Mouse (Mus musculus): ENCODE measurements around the gene Fbxo44.
"Not testable (repeated sequence)": the region's sequence is repeated elsewhere in the genome, so short reads cannot be mapped to it uniquely, and the experiment has no call there.

Fbxo44 gene

DNA sequence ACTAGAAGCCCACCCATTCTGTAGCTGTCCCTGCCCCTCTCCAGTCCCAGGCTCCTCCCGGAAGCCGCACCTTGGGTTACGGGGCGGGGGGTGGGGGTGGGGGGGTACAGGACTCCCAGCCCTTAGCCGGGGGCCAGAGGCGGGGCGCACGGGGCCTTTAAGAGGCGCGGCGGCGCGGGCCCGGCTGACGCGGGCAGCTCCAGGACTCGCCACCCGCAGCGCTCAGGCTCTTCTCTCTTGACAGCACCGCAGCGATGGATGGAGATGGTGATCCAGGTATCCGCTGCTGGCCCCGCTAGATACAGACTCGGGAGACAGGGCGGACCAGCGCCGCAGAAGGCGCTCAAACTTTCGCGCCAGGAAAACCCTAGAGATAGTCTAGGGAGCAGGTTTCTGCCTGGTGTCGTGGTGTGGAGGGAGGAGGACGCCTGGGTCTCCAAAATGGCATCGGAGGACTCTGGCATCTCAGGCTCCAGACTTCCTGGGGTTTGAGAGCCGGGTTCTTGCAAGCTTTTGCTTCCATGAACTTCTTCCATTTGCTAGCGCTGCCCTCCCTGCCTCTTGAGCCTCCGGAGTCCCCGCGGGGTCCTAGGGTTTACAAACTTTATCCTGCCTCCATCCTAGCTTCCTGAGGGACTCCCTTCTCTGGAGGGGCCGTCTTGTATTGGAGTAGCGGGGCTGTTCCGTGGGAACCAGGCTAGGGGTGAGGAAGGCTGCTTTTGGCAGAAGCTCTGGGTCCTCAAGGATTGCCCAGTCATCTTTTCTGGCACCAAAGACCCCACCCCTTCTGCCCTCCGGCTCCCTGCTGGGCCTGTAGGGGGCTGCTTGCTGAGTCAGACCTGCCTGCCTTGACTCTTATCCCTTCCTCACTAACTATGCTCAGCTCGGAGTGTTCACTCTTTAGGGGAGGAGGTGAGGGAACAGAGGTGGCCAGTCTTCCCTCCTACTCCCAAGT lies at the start of gene Fbxo44, which contains the start of gene Fbxo2:
Gene Fbxo44 (minus strand): TSS at position 47 of the 955 bp plus-strand sequence.
Gene Fbxo2 (plus strand): TSS at position 186 of the 955 bp plus-strand sequence.
- DNase-seq (ENCODE audit: low read depth) = no peak

DNA sequence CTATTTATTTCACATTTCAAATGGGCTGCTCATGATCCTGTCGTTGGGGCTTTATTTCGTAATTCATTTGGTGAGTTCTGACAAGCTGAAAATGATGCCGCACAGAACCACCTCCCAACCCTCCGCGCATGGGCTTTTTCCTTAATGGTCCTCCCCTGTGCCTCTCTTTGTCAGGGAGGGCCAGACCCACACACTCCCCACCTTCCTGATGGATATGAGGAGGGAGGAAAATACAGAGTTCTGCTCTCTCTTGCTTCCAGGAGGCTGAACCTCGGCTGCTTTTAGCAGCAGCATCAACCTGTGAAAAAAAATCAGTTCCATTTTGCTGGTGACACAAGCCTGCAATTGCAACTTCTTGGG lies 44.6 kb upstream of the Fbxo44 start:
- no peak for DNase-seq (ENCODE audit: low read depth)

DNA sequence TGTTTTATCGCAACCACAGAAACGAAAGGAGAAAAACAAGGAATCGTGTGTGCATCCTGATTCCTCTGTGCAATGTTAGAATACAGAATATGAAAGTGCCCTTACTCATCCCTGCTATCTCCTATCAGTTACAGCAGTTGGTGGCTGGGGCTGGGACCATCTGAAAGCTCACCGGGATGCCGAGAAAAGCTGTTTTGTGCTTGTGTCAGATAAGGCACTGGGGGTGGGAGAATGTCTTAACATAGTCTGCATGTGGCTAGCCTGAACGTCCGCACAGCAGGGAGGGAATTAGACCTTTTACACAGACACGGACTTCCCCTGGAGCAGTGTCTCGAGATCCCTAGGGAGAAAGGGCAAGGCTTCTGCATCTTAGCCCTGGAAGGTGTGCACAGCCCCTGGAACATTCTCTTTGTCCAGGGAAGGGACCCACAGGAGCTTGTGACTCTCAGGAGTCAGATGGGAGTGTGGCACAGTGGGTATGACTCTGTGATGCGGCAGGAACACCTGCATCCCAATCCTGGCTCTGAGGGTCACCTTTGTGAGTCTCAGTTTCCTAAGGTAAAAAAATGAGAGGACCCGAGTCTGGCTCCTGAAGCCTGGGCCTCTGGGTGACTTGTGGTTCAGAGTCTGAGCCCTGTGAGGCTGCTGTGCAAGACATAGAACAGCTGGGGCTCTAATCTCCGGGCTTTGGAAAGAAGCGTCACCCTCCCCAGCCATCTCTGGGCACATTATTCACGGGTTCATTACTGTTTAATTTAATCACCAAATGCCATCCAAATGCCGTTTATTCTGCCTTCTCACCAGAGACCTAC lies 44.0 kb upstream of the Fbxo44 start:
- DNase-seq (ENCODE audit: low read depth) = no peak

DNA sequence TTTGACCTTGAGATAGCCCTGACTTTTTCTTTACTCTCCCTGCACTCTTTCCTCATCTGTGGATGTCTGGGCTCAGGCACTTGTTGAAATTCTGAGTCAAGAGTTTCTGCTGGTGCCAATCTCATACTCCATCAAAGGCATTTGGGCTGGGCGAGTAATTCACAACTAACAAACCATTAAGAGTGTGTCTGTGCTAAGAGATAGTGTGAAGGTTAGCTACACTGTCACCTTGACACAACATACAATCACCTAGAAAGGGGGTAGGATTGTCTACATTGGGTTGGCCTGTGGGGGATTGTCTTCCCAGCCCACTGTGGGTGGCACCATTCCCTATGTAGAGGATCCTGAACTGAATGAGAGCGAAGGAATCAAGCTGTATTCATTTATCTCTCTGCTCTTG lies 43.3 kb upstream of the Fbxo44 start:
- no peak for DNase-seq (ENCODE audit: low read depth)

DNA sequence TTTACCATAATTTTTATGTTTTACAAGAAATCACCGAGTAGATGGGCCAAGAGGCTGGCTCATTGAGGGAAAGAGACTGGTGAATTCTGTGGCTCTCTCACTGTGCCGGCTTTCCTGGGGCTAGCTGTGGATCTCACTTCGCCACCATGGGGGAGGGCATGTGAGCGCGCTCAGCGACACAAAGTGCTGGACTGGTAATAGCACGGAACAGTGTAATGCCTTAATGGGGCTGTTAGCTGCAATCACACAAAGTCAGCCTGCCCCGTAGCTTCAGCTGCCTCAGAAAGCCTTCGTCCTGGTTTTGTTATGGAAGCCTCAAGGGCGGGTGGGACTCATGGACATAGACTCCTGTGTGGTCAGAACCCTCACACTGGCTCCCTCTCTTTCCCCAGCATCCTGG lies 38.4 kb upstream of the Fbxo44 start:
- DNase-seq (ENCODE audit: low read depth) = no peak

DNA sequence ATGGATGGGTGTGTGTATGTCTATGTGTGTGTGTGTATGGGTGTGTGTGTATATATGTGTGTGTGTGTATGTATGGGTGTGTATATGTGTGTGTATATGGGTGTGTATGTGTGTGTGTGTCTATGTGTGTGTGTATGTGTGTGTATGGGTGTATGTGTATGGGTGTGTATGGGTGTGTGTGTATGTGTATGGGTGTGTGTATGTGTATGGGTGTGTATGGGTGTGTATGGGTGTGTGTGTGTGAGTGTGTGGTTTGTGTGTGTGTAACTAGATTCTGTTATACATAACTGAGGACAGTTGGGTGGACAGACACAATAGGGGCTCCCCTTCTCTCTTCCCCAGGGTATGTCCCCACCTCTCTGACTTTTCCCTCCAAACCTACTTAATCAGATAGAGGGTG lies 34.1 kb upstream of the Fbxo44 start:
- no peak for DNase-seq (ENCODE audit: low read depth)

DNA sequence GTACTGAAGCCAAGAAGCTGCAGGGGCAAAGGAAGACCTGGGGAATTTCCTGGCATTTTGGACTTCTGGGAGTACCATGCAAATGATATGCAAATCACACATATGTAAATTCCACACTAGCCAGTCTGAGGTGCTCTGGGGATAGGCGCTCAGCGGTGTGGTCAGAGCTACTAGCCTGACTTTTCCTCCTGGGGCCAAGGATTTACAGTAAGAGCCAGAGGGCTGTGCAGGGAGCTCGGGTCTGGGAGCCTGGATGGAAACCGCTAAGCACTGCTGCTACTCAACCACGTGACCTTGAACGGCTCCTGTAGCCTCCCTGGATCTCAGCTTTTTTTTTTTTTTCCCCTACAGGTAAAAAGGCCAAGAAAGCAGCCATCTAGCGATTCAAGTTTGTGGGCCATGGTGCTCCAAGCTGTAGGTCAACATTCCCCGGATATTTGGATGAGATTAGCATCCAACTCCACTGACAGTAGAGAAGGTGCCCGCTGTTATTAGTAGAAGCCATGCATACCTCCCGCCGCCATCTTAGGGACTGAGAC lies 32.5 kb upstream of the Fbxo44 start:
- no peak for DNase-seq (ENCODE audit: low read depth)

DNA sequence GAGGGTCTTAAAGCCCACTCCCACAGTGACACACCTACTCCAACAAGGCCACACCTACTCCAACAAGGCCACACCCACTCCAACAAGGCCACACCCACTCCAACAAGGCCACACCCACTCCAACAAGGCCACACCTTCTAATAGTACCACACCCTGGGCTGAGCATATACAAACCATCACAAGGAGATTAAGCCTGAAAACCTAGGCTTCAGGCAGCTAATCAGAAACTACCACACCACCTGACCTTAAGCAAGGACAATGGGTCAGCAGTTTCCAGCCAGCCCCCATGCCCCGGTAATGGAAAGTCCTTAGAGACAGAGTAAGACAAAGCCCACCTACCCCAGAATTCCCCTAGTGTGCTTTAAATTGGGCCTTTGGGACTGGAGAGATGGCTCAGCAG lies 28.5 kb upstream of the Fbxo44 start:
- not testable (repeated sequence) for DNase-seq (ENCODE audit: low read depth)

DNA sequence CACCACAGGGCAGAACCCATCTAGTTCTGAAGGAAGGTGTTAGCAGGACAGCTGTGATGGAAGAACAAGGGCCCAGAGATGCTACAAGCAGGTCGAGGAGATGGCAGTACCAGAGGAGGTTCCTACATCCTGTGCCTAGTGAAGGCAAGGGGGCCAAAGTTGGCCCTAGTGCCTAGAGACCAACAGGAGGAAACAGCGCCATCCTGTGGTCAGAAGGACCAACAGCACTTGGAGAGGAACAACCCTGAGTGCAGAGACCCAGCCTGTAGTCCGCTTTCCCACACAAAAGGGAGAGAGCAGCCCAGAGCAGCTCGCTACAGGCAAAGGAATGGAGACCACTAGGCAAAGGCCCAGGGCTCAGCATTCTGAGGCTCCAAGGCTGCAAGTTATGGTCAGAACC lies 25.5 kb upstream of the Fbxo44 start:
- no peak for DNase-seq (ENCODE audit: low read depth)

DNA sequence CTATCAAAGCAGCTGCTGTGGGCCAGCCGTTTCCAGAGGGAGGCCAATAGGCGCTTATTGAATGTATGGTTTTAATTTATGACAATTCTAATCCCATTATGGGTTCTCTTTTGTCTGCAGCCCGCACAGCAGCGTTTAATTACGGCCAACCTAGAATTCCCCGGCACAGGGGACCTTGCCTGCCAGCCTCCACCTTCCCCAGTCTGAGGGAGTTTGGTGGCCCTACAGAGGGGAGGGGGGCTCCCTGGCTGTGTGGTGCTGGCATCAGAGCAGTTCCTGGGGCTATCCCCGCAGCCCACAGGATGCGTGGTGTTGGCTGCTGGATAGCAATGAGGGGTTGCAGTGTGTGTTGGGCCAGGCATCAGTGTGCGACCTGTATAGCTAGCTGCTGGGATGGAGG lies 24.3 kb upstream of the Fbxo44 start:
- DNase-seq (ENCODE audit: low read depth) = no peak

DNA sequence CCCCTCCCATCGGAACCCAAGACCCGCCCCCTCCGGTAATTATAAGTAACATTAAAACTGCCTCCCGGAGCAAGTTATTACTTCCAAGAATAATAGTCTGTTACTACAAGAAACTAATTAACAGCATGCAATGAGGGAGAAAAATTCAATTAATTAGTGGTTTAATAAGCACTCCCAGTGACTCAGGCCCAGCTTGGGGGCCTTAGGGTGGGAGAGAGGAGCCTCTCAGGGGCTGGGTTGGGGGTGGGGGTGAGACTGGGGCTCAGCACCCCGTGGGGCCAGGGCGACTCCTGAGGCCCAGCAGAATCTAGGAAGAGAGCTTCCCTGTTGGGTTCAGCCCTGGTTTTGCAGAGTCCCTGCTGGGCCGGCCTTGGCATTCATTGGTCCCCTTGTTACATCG lies 22.1 kb upstream of the Fbxo44 start:
- DNase-seq (ENCODE audit: low read depth) = no peak

DNA sequence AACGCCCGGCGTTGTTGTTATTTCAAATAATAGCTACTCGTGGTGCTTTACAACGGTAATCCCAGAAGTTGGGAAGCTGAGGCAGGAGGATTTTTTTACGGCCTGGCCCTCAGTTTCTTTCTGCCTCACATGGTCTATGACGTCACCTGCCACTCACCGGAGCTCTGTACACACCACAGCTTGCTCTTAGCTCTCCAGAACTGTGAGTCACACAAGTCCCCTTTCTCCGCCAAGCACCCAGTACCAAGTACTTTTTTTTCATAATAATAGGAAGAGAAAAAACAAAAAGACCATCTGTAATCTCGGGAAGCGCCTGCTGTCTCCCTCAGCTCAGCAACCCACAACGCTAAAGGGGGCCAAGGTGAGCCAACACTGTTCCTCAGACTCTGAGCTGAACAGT lies 21.2 kb upstream of the Fbxo44 start:
- DNase-seq (ENCODE audit: low read depth) = no peak

DNA sequence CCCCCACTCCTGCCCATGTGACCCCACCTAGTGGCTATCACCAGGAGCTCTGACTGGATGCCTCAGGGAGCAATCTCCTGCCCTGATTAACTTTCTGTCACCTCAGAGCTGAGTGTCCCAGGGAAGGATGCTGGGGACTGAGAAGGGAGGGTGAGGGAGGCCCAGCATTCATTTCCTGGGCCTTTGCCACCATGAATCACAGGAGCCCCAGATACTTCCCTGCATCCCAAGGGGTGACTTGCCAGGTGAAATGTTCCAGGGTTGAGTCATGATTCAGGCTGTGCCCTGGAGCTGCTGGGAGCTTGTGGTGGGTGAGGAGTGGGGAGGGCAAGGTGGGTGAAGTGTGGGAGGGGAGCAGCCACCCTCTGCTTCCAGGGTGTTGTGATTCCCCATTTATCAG lies 17.4 kb upstream of the Fbxo44 start:
- no peak for DNase-seq (ENCODE audit: low read depth)

DNA sequence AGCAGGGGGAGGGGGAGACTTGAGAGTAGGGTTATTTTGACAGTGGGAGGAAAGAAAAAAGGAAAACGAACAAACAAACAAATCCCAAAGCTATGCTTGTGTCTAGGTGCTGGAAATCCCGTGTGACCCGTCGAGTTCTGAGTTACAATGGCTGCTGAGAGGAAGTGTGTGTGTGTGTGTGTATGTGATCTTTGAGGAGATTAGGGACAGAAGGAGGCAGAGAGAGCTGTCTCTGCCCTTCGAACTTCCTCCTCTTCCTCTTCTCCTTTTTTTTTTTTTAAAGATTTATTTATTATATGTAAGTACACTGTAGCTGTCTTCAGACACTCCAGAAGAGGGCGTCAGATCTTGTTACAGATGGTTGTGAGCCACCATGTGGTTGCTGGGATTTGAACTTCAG lies 16.3 kb upstream of the Fbxo44 start:
- DNase-seq (ENCODE audit: low read depth) = not testable (repeated sequence)

DNA sequence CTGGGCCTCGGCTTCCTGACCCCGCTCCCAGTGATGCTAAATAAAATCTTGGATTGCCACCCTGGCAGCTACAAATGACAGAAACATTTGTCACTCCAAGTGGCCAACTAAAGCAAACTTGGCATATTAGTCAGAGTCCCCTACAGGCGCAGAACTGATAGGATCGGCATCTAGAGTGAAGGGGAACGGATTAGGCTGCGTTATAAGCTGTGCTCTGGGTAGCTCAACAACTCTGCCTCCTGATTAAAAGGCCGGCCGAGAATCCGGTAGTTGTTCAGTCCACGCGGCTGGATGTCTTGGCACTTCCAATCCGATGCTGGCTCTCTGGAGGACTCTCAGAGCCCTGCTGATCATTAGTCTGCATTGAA lies 14.2 kb upstream of the Fbxo44 start:
- no peak for DNase-seq (ENCODE audit: low read depth)

DNA sequence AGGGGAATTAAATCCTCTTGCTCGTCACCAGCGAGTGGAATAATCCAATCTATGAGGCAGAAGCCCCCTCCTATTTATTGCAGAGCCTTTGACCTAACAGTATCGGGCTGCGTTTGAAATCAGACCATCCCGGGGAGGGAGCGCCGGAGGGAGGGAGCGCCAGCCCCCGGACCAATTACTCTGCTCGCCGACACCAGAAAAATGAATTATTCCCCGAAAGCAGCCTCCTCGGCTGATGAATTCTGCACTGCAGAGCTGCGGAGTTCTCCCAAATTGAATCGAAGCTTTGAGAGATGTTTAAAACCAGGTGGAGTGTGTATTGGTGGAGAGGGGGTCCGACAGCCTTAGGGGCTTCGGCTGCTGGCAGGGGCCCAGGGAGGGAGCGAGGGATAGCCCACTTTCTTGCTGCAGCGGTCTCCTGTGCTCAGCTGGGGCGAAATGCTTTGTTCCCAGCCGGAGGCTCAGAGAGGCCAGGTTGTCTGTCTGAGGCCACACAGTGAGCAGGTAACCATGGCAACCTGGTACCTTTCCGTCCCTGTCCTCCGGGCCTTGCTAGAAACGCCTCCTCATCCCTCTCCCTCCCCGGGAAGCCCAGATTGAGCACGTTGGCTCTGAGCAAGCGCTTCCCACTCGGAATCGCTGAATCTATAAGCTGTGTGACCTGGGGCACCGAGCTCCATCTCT lies 13.7 kb upstream of the Fbxo44 start:
- no peak for DNase-seq (ENCODE audit: low read depth)

DNA sequence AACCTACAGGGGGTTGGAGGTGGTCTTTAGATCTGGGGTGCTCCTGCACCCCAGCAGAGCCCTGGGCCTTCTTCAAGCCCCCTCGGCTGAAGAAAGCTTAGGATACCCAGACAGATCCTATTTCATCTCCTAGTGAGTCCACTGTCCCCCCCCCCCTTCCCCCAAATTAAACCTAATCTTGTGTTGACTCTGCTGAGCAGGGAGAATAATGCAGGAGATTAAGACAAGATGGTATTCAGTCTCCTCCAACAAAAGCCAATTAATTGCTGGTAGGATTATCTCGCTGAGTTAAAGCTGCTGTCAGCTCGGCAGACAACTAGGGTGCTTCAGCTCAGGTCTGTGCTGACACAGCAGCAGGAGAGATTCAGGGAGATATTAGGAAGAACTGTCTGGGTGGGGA lies 11.0 kb upstream of the Fbxo44 start:
- DNase-seq (ENCODE audit: low read depth) = no peak

DNA sequence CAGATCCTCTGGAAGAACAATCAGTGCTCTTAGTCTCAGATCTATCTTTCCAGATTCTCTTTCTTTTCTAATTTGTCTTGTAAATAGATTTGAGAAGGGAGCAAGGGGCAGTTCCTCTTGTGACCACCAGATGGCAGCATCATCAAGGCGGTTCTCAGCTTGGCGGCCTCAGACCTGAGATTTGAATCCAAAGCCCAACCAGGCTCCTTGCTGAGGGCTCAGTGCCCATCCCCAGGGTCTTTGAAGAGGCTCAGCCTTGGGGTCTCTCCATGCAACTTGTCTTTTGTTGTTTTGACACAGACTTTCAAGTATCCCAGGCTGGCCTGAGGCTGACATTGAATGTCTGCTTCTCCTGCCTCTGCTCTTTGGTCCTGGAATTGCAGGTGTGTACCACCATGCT lies 10.6 kb upstream of the Fbxo44 start:
- peak; percentile 79 for DNase-seq (ENCODE audit: low read depth)

DNA sequence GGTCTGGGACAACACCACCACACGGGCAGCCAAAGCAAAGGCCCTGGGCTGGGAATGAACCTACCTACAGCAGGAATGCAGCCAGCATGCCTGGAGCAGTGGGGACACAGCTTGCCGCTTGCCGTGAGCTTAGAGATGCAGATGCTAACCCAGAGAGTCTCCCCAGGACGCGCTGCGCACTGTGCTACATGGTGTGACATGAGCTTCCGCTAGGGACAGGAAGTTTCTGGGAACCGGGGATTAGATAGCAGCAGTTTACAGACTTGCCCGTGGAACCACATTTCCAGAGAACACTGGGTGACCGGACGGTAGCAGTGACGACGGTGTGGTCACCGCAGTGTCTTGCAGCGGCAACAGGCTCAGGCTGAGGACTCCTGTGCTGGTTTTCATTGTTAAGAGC lies 9.3 kb upstream of the Fbxo44 start:
- DNase-seq (ENCODE audit: low read depth) = peak; percentile 32

DNA sequence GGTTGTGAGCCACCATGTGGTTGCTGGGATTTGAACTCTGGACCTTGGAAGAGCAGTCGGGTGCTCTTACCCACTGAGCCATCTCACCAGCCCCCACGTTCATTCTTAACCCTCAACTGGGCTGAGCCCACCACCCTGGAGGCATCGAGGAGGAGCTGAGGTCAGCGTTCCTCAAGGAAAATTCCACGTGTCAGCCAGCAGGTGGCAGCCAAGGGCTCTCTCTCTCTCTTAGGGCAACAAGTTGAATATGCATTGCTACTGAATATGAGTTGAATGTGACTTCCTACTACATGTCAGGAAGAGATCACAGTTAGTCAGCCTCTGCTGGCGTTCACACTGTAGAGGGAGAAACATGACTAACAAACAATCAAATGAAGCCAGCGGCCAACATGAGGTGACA lies 8.0 kb upstream of the Fbxo44 start:
- DNase-seq (ENCODE audit: low read depth) = peak; percentile 85

DNA sequence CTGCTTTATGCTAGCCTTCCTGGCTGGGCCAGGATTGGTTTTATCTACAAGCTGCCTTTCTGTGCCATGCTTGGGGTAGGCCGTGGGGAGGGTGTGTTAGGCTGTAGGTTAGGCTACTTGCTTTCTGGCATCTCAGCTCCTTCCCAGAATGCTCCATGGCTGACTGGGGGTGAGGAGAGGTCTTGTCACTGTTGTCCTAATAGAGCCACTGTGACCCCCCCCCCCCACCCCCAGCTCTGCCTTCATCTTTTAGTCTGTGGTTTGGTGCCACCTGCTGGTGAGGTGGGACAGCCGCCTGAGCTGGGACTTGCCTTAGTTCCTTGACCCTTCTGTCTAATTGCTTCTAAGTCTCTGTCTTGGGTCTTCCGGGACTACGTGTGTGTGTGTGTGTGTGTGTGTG lies 6.7 kb upstream of the Fbxo44 start:
- DNase-seq (ENCODE audit: low read depth) = peak; percentile 83

DNA sequence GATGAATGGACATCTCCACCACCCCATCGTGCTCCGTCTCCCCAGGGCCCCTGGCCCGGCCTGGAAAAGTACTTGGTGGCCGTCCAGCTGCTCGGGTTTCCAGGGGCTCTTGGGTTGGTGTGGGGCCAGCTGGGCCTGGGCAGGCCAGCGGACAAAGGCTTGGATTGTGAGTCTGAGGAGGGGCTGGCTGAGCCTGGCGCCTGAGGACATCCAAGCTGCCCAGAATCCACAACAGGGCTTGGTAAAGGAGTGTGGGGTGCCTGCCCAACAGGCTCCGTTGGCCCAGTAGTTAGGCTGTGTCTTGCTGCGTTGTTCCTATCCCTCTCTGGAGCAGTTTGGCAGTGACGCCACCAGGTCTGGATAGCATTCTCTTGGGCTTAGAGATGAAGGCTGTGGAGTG lies 6.1 kb upstream of the Fbxo44 start:
- no peak for DNase-seq (ENCODE audit: low read depth)

Data from naive thymus-derived CD4-positive, alpha-beta T cell, adult 2 months (primary cell).